Mouse (Mus musculus) kidney, adult 2 months (tissue): ENCODE measurements around the gene Ckb. TPM values are rescaled to one million over a fixed set of nuclear protein-coding genes. Genes with fewer than 3 reads are reported as not detected.

Source experiments
- DNase-seq: peaks from one replicate; pipeline ENCODE4 v3.0.0; 2021
- H3K27ac ChIP-seq: fragments of 200-500 bp; 2 replicates; pipeline ENCODE4 v1.5.1; 2012; ENCODE audit warnings: low read depth, low read length, control low read depth, inconsistent platforms; ENCODE audit not compliant: insufficient read depth
- H3K27me3 ChIP-seq: fragments of 200-500 bp; replicated peaks from 2 replicates; pipeline ENCODE4 v1.6.1; 2012; ENCODE audit warnings: mild to moderate bottlenecking, moderate library complexity, low read length, inconsistent platforms; ENCODE audit not compliant: control insufficient read depth, insufficient read depth
- H3K36me3 ChIP-seq: fragments of 200-500 bp; 2 replicates; pipeline ENCODE4 v1.6.1; 2012; ENCODE audit warnings: mild to moderate bottlenecking, moderate library complexity, low read length, inconsistent platforms; ENCODE audit not compliant: control insufficient read depth, insufficient read depth
- H3K4me1 ChIP-seq: fragments of 200-500 bp; 2 replicates; pipeline ENCODE4 v1.6.1; 2011; ENCODE audit warnings: low read length; ENCODE audit not compliant: control insufficient read depth, insufficient read depth
- H3K4me3 ChIP-seq: fragments of 200-500 bp; 2 replicates; pipeline ENCODE4 v1.5.1; 2011; ENCODE audit warnings: mild to moderate bottlenecking, low read depth, low read length, control low read depth; ENCODE audit not compliant: insufficient read depth
- CTCF ChIP-seq: fragments of 200-500 bp; conservative IDR thresholded peaks from 2 replicates; pipeline ENCODE4 v1.5.1; 2011; ENCODE audit warnings: low read depth, mild to moderate bottlenecking, control low read depth, low read length, moderate library complexity, mixed read lengths; ENCODE audit not compliant: insufficient read depth, insufficient read length
- POLR2A ChIP-seq: fragments of 200-500 bp; IDR thresholded peaks from one replicate; pipeline ENCODE4 v1.6.1; 2011; ENCODE audit warnings: low read depth, low read length, control low read depth
- WGBS: fragments of 180-500 bp; shearing (Covaris S2); methylation state at CpG from one replicate; pipeline ENCODE4 v1.1.7; 2018; 5-methylcytosine and 5-hydroxymethylcytosine counted together
- polyA plus RNA-seq: library from polyadenylated mRNA; depleted of rRNA; stranded (reverse); fragments of >200 nt; gene quantifications from 2 replicates; pipeline ENCODE4 v1.2.3, GENCODE M21; 2012; rRNA removed

Gene Ckb
- polyA plus RNA-seq, 1 experiment, result 280 TPM

DNA sequence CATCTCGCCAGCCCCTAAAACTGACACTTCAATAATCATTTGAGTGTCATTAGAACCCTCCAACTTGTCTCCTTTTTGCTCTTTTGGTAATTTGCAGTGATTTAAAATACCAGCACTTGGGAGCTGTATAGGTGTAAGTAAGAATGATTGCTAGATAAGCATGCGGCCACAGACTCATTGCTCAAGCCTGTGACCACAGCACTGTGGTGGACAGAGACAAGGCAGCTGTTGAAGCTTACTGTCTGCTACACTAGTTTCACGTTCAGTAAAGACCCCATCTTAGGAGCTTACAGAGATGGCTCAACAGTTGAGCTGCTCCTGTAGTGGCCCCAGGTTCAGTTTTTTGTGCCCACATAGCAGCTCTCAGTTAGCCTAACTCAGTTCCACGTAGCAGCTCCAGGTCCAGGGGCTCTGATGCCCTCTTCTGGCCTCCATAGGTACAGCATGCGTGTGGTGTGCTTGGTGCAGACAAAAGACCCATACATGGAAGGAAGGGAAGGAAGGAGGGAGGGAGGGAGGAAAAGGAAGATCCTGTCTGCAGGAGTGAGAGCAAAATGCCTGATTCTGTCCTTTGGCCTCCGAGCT lies 24.0 kb downstream of the Ckb start:
- TF ChIP-seq CTCF, result peak; percentile 81
- no peak for TF ChIP-seq POLR2A
- no peak overlapping the region for H3K4me3 ChIP-seq
- H3K4me1 ChIP-seq, result no peaks in the 10 kb centered on the region
- peaks cover 4% of the 10 kb centered on the region for H3K36me3 ChIP-seq
- no peaks in the 10 kb centered on the region for H3K27me3 ChIP-seq
- no peak overlapping the region for H3K27ac ChIP-seq
- WGBS, result 58% methylated on average over 6 of the region's 6 CpGs
- peak; percentile 68 for DNase-seq

Other genes with a start within 250 kb of the Ckb start
- 48.5 and 56.2 TPM in 2 replicates for gene Tnfaip2, start 229.9 kb downstream of the Ckb start, polyA plus RNA-seq
- gene Gm266, start 186.5 kb downstream of the Ckb start, polyA plus RNA-seq, result 2.8 and 4.3 TPM in 2 replicates
- gene Eif5, start 134.3 kb downstream of the Ckb start, polyA plus RNA-seq, result 90.3 and 91.1 TPM in 2 replicates
- gene Mark3, start 97.8 kb downstream of the Ckb start, polyA plus RNA-seq, result 33.7 and 37.4 TPM in 2 replicates
- 12.4 and 16.9 TPM in 2 replicates for gene Trmt61a, start 5.8 kb upstream of the Ckb start, polyA plus RNA-seq
- 11.3 and 14.6 TPM in 2 replicates for gene Bag5, start 40.9 kb upstream of the Ckb start, polyA plus RNA-seq
- 63.8 and 68.4 TPM in 2 replicates for gene Apopt1, start 40.9 kb upstream of the Ckb start, polyA plus RNA-seq
- gene Klc1, start 86.5 kb upstream of the Ckb start, polyA plus RNA-seq, result 40.3 and 44.3 TPM in 2 replicates
- gene Xrcc3, start 141.5 kb upstream of the Ckb start, polyA plus RNA-seq, result 5.3 and 6.0 TPM in 2 replicates
- gene Zfyve21, start 141.8 kb upstream of the Ckb start, polyA plus RNA-seq, result 97.0 and 105 TPM in 2 replicates
- 11.2 and 11.7 TPM in 2 replicates for gene Ppp1r13b, start 235.8 kb upstream of the Ckb start, polyA plus RNA-seq